Mouse (Mus musculus) heart, postnatal 0 days (tissue): Measurements from ENCODE around the gene Zfp955a. TPM values are rescaled to one million over a fixed set of nuclear protein-coding genes. Genes with fewer than 3 reads are reported as not detected.
"Not testable (repeated sequence)": the region's sequence is repeated elsewhere in the genome, so short reads cannot be mapped to it uniquely, and the experiment has no call there.

Experiments
- ATAC-seq: fragments of 200-750 bp; cut with Nextera tagmentation; 2 replicates; pipeline ENCODE4 v1.8.0; 2017; ENCODE audit warnings: low read depth, moderate number of reproducible peaks, moderate library complexity; ENCODE audit not compliant: insufficient read depth
- DNase-seq: peaks from one replicate; pipeline ENCODE4 v3.0.0-alpha.2; 2016; ENCODE audit warnings: low spot score
- H3K27ac ChIP-seq: fragments of 300-500 bp; sonication (generic); 2 replicates; pipeline ENCODE4 v1.5.1; 2014; ENCODE audit warnings: low read depth, mild to moderate bottlenecking
- H3K27me3 ChIP-seq: fragments of 300-500 bp; sonication (generic); 2 replicates; pipeline ENCODE4 v1.6.1; 2014; ENCODE audit warnings: low read length, mixed read lengths; ENCODE audit not compliant: control insufficient read depth, insufficient read depth
- H3K36me3 ChIP-seq: fragments of 300-500 bp; sonication (generic); replicated peaks from 2 replicates; pipeline ENCODE4 v1.6.1; 2014; ENCODE audit warnings: low read length, mixed read lengths; ENCODE audit not compliant: control insufficient read depth, insufficient read depth
- H3K4me1 ChIP-seq: fragments of 300-500 bp; sonication (generic); 2 replicates; pipeline ENCODE4 v1.6.1; 2014; ENCODE audit warnings: antibody characterized with exemption; ENCODE audit not compliant: control insufficient read depth, insufficient read depth
- H3K4me2 ChIP-seq: fragments of 300-500 bp; sonication (generic); 2 replicates; pipeline ENCODE4 v1.6.1; 2014; ENCODE audit warnings: low read depth, mild to moderate bottlenecking, low read length, moderate library complexity
- H3K4me3 ChIP-seq: fragments of 300-500 bp; sonication (generic); 2 replicates; pipeline ENCODE4 v1.5.1; 2014; ENCODE audit warnings: low read depth, low read length
- H3K9ac ChIP-seq: fragments of 300-500 bp; sonication (generic); replicated peaks from 2 replicates; pipeline ENCODE4 v1.6.1; 2014; ENCODE audit warnings: low read depth, low read length, mixed read lengths
- H3K9me3 ChIP-seq: fragments of 300-500 bp; sonication (generic); replicated peaks from 2 replicates; pipeline ENCODE4 v1.6.1; 2016; ENCODE audit warnings: low read length; ENCODE audit not compliant: control insufficient read depth
- CTCF ChIP-seq: IDR thresholded peaks from 2 replicates; pipeline ENCODE4 v1.5.1; 2016; ENCODE audit warnings: antibody characterized with exemption, control low read depth, low read depth
- EP300 ChIP-seq: IDR thresholded peaks from 2 replicates; pipeline ENCODE4 v1.6.1; 2016; ENCODE audit warnings: antibody characterized with exemption, low read depth
- WGBS: fragments of 180-500 bp; shearing (Covaris S2); extraction: QIAGEN DNeasy Blood & Tissue Kit; methylation state at CpG from one replicate; pipeline ENCODE4 v1.1.7; 2014; 5-methylcytosine and 5-hydroxymethylcytosine counted together
- polyA plus RNA-seq: library from polyadenylated mRNA; unstranded; fragments of >200 nt; fragmentation: Nextera tagmentation; extraction: Ambion mirVana; gene quantifications from 2 replicates; pipeline ENCODE4 v1.2.1, GENCODE M21; 2015
- total RNA-seq: library from RNA; depleted of rRNA; stranded (reverse); fragments of >200 nt; gene quantifications from 2 replicates; pipeline ENCODE4 v1.2.3, GENCODE M21; 2014; ENCODE audit warnings: low replicate concordance; rRNA removed

Gene Zfp955a
- total and polyA plus RNA-seq, 2 experiments from 2014 or later, result 6.8 to 13.0 TPM

DNA sequence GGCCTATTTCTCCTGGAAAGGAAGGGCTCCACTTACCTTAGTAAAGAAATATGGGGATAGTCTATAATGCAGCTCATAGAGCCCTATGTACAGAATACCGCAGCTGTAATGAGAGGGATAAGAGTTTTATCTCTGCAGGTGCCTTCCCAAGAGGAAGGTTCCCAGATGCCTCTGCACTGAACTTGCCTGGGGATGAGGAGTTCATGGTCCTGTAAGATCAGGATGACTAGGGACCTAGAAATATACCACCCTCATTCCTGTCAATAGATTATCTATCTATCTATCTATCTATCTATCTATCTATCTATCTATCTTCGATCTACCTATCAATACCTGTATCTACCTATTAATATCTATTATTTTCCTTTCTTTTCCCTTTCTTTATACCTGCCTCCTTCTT lies 33.4 kb downstream of the Zfp955a start, which contains the start of gene Olfr1564:
Gene Olfr1564 (minus strand): TSS at position 101 of the 400 bp plus-strand sequence.
- H3K4me2 ChIP-seq, result no peak within 1 kb of the TSS
- no peaks in the 10 kb centered on the region for H3K4me1 ChIP-seq
- peaks cover 7% of the 10 kb centered on the region; the same call in 1 of the 2 replicates for H3K9me3 ChIP-seq
- 59% methylated on average over 2 of the region's 2 CpGs for WGBS
- no peaks in the 10 kb centered on the region for H3K27me3 ChIP-seq
- TF ChIP-seq CTCF, result no peak
- TF ChIP-seq EP300, result no peak
- DNase-seq, result no peak
- no peak within 1 kb of the TSS for H3K4me3 ChIP-seq
- no peak within 1 kb of the TSS for H3K27ac ChIP-seq
- no peaks in the 10 kb centered on the region for H3K36me3 ChIP-seq
- ATAC-seq, result no peak
- no peak within 1 kb of the TSS for H3K9ac ChIP-seq

DNA sequence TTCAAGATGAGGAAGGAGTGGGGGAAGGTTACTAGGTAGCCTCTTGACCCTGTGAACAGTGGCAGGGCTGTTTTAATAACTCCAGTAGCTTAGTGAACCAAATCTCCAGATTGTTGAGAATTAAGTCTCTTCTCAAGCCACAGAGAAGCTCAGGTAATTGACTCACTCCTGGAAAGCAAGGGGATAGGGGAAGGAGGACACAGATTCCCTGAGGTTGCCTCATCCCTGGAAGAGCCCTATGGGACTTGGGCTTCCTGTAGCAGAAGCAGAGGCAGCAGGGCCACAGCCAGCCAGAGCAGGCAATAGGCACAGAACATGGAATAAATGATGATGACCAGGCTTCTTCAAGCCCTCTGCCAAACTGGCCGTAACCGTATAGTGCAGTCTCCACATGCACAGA lies 63.9 kb downstream of the Zfp955a start, which contains the start of gene Olfr239:
Gene Olfr239 (plus strand): TSS at position 301 of the 400 bp plus-strand sequence.
- not testable (repeated sequence) for DNase-seq, H3K4me3 ChIP-seq, H3K4me1 ChIP-seq, ATAC-seq, H3K27me3 ChIP-seq, H3K36me3 ChIP-seq, H3K9ac ChIP-seq, H3K4me2 ChIP-seq, H3K27ac ChIP-seq, H3K9me3 ChIP-seq
- WGBS, result no CpG with 5 or more reads among the region's 2 CpGs

Other genes starting within 250 kb of the Zfp955a start
- gene Zfp763, start 221.7 kb downstream of the Zfp955a start, total RNA-seq, result 1.9 and 3.3 TPM in 2 replicates
- 3.3 and 3.7 TPM in 2 replicates for gene Zfp763, start 221.7 kb downstream of the Zfp955a start, polyA plus RNA-seq
- not detected in 2 replicates for gene 4921501E09Rik, start 187.1 kb downstream of the Zfp955a start, total RNA-seq
- gene 4921501E09Rik, start 187.1 kb downstream of the Zfp955a start, polyA plus RNA-seq, result not detected in 2 replicates
- 2.3 and 4.0 TPM in 2 replicates for gene Zfp563, start 165.8 kb downstream of the Zfp955a start, total RNA-seq
- gene Zfp563, start 165.8 kb downstream of the Zfp955a start, polyA plus RNA-seq, result 4.3 and 4.8 TPM in 2 replicates
- 1.0 TPM in 1 of 2 replicates, not detected in the other for gene Morc2b, start 115.5 kb downstream of the Zfp955a start, total RNA-seq
- gene Morc2b, start 115.5 kb downstream of the Zfp955a start, polyA plus RNA-seq, result 0.03 and 0.18 TPM in 2 replicates
- not detected in 2 replicates for gene Olfr55, start 86.7 kb downstream of the Zfp955a start, total RNA-seq
- gene Olfr55, start 86.7 kb downstream of the Zfp955a start, polyA plus RNA-seq, result not detected in 2 replicates
- gene Olfr239, start 63.8 kb downstream of the Zfp955a start, total RNA-seq, result not detected in 2 replicates
- not detected in 2 replicates for gene Olfr239, start 63.8 kb downstream of the Zfp955a start, polyA plus RNA-seq
- not detected in 2 replicates for gene Olfr1564, start 33.5 kb downstream of the Zfp955a start, total RNA-seq
- gene Olfr1564, start 33.5 kb downstream of the Zfp955a start, polyA plus RNA-seq, result 0.01 TPM in 1 of 2 replicates, not detected in the other
- not detected in 2 replicates for gene Olfr63, start 9.5 kb upstream of the Zfp955a start, total RNA-seq
- gene Olfr63, start 9.5 kb upstream of the Zfp955a start, polyA plus RNA-seq, result not detected in 2 replicates
- gene Zfp955b, start 34.4 kb upstream of the Zfp955a start, total RNA-seq, result 3.4 and 6.4 TPM in 2 replicates
- 8.2 and 10.4 TPM in 2 replicates for gene Zfp955b, start 34.4 kb upstream of the Zfp955a start, polyA plus RNA-seq
- 2.3 and 5.4 TPM in 2 replicates for gene Zfp81, start 103.7 kb upstream of the Zfp955a start, total RNA-seq
- 3.4 and 3.6 TPM in 2 replicates for gene Zfp81, start 103.7 kb upstream of the Zfp955a start, polyA plus RNA-seq
- gene Zfp101, start 139.5 kb upstream of the Zfp955a start, total RNA-seq, result 2.1 and 6.6 TPM in 2 replicates
- gene Zfp101, start 139.5 kb upstream of the Zfp955a start, polyA plus RNA-seq, result 3.4 and 3.8 TPM in 2 replicates
- not detected in 2 replicates for gene Actl9, start 177.8 kb upstream of the Zfp955a start, total RNA-seq
- gene Actl9, start 177.8 kb upstream of the Zfp955a start, polyA plus RNA-seq, result not detected in 2 replicates